Mouse (Mus musculus) hindbrain, embryonic 12.5 days (tissue): ENCODE results near the gene Sesn3. TPM values are rescaled to one million over a fixed set of nuclear protein-coding genes. Genes with fewer than 3 reads are reported as not detected.

ENCODE experiments used
- ATAC-seq: fragments of 200-750 bp; cut with Nextera tagmentation; 2 replicates; pipeline ENCODE4 v1.8.0; 2017; ENCODE audit warnings: moderate TSS enrichment; ENCODE audit not compliant: low FRiP score
- H3K27ac ChIP-seq: fragments of 300-500 bp; sonication (generic); 2 replicates; pipeline ENCODE4 v1.5.1; 2016; ENCODE audit warnings: mild to moderate bottlenecking
- H3K27me3 ChIP-seq: fragments of 300-500 bp; sonication (generic); 2 replicates; pipeline ENCODE4 v1.6.1; 2016; ENCODE audit warnings: mild to moderate bottlenecking
- H3K36me3 ChIP-seq: fragments of 300-500 bp; sonication (generic); 2 replicates; pipeline ENCODE4 v1.6.1; 2016; ENCODE audit warnings: mild to moderate bottlenecking
- H3K4me1 ChIP-seq: fragments of 300-500 bp; sonication (generic); 2 replicates; pipeline ENCODE4 v1.6.1; 2016
- H3K4me2 ChIP-seq: fragments of 300-500 bp; sonication (generic); replicated peaks from 2 replicates; pipeline ENCODE4 v1.6.1; 2016; ENCODE audit warnings: mild to moderate bottlenecking
- H3K4me3 ChIP-seq: fragments of 300-500 bp; sonication (generic); 2 replicates; pipeline ENCODE4 v1.5.1; 2016; ENCODE audit warnings: mild to moderate bottlenecking
- H3K9ac ChIP-seq: fragments of 300-500 bp; sonication (generic); 2 replicates; pipeline ENCODE4 v1.6.1; 2016; ENCODE audit warnings: mild to moderate bottlenecking, moderate library complexity
- H3K9me3 ChIP-seq: fragments of 300-500 bp; sonication (generic); replicated peaks from 2 replicates; pipeline ENCODE4 v1.6.1; 2016; ENCODE audit warnings: mild to moderate bottlenecking
- WGBS: fragments of 180-500 bp; shearing (Covaris S2); methylation state at CpG from one replicate; pipeline ENCODE4 v1.1.7; 2016; 5-methylcytosine and 5-hydroxymethylcytosine counted together
- polyA plus RNA-seq: library from polyadenylated mRNA; unstranded; fragments of >200 nt; fragmentation: Nextera tagmentation; extraction: Ambion mirVana; gene quantifications from 2 replicates; pipeline ENCODE4 v1.2.1, GENCODE M21; 2016

Sesn3 gene
- polyA plus RNA-seq, 1 experiment from 2014 or later = 25.7 TPM

DNA sequence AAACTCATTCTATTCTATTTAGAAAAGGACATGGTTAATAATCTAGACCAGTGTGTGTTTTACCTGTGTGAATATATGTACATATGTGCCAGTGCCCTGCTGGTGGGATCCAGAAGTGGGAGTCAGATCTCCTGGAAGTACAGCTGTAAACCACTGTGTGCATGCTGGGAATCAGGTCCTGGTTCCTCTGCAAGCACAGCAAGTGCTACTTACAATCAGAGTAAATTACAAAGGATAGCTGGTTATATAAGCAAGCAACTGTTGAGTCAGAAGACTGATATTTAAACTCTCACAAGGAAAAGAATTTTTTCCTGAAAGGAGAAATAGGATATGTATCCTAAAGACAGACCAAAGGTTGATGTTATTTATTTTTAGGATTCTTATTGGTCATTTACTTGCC is 13.6 kb downstream of the Sesn3 start:
- ATAC-seq = no peak
- Histone ChIP-seq H3K4me1 (0 out of 2 replicates have a peak, but pooled peaks cover 4% of the 10 kb centered on the region), H3K36me3 (no peaks in the 10 kb centered on the region), H3K27ac (no peak overlapping the region), H3K4me3 (no peak overlapping the region), H3K4me2 (no peak overlapping the region), H3K9ac (no peak overlapping the region), H3K27me3 (no peaks in the 10 kb centered on the region), H3K9me3 (no peaks in the 10 kb centered on the region)

DNA sequence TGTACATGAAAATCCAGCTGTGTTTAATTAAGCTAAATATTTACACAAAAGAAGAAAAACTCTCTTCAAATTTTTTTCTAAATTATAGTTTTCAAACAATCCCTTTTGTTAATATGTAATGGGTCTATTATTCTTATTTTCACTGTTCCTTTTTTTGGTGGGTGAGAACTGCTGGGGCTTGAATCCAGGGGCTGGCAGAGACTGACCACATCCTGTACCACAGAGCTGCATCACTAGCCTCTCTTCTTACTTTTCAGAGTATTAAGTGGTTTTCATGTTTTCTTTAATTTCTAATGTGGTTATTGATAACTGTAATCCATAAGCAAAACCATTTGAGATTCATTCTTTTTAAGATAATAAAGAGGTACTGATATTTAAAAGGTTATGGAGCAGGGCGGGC is 19.0 kb downstream of the Sesn3 start:
- H3K4me2 ChIP-seq = no peak overlapping the region
- no peak overlapping the region for H3K4me3 ChIP-seq
- H3K27me3 ChIP-seq = no peaks in the 10 kb centered on the region
- H3K9me3 ChIP-seq = no peaks in the 10 kb centered on the region
- ATAC-seq = no peak
- no peaks in the 10 kb centered on the region for H3K36me3 ChIP-seq
- no peak overlapping the region for H3K9ac ChIP-seq
- 0 out of 2 replicates have a peak, but pooled peaks cover under 1% of the 10 kb centered on the region for H3K4me1 ChIP-seq
- 100% methylated on average over 1 of the region's 1 CpGs for WGBS
- no peak overlapping the region for H3K27ac ChIP-seq

DNA sequence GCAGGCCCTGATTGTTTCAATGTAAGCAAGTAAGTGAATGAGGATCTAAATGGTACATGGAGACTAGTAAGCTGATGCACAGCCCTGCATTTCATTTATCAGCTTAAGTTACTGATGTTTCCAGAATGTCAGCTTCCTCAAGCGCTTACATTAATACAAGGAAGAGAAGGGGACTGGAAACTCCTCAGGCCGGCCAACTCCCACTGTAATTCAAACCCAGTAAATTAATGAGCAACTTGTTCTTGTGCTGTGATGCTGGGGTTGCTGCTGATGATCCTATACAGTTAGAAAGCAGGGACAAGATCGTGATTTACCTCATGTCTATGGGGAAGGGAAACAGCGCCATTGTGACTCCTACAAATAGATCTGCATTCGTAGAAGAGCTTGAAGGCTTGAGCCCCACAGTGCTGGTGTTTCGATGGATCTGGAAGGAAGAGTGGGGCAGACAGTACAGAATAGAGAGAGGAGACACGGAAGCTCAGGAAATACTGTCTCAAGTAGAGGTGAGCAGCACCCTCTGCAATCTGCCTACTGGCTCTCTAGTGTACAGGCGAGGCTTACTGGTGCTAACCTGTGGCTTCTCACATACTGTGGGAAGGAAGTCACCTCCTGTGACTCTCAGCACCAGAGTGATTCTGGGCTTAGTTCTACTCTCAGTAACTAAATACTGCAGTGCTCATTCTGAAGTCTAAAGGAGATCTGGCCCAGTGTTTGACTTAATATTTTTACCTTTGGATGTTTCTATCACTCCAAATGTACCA is 21.0 kb downstream of the Sesn3 start:
- 95% methylated on average over 8 of the region's 8 CpGs for WGBS
- H3K9ac ChIP-seq = no peak overlapping the region
- no peak for ATAC-seq
- 0 out of 2 replicates have a peak, but pooled peaks cover 3% of the 10 kb centered on the region for H3K4me1 ChIP-seq
- H3K9me3 ChIP-seq = no peaks in the 10 kb centered on the region
- H3K27ac ChIP-seq = no peak overlapping the region
- H3K27me3 ChIP-seq = no peaks in the 10 kb centered on the region
- H3K4me3 ChIP-seq = no peak overlapping the region
- H3K36me3 ChIP-seq = no peaks in the 10 kb centered on the region
- no peak overlapping the region for H3K4me2 ChIP-seq

DNA sequence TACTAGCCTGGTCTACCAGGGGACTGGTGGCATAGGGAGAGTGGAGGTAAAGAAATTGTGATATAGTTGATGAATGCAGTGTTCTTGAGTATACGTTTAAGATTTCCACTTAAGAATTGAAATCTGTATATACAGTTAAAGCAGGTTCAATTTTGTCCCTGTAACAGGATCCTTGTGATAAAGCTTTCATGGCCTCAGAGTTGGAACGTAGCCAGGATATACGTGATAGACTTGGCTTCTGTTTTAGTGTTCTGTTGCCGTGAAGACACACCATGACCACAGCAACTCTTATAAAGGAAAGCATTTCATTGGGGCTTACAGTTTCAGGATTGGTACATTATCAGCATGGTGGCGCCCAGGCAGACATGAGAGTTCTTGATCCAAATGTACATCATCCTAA is 22.3 kb downstream of the Sesn3 start:
- Histone ChIP-seq H3K36me3 (no peaks in the 10 kb centered on the region), H3K9ac (no peak overlapping the region), H3K4me2 (no peak overlapping the region), H3K9me3 (no peaks in the 10 kb centered on the region), H3K4me1 (0 out of 2 replicates have a peak, but pooled peaks cover 3% of the 10 kb centered on the region), H3K27ac (no peak overlapping the region), H3K27me3 (no peaks in the 10 kb centered on the region), H3K4me3 (no peak overlapping the region)
- no peak for ATAC-seq
- WGBS = 92% methylated on average over 5 of the region's 5 CpGs

DNA sequence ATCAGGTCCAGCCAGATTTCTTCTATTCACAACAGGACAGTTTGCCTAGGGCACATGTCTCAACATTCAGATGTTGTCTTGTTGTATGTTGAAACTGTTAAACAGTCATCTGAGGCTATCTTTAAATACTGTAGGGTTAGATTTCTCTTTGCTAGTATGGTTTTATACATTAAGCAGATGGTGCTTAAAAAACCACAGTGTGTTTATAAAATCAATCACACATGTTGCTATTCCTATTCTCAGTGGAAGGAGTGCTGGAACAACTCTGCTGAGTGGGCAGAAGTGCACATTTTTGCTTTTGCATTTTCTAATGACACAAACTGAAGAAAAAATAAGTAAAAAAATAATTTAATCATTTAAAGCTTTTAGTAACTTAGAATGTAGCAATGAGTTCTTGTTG is 25.0 kb downstream of the Sesn3 start:
- Histone ChIP-seq H3K9ac (no peak overlapping the region), H3K27me3 (no peaks in the 10 kb centered on the region), H3K27ac (no peak overlapping the region), H3K4me3 (no peak overlapping the region), H3K9me3 (no peaks in the 10 kb centered on the region), H3K4me1 (peaks cover 6% of the 10 kb centered on the region; the same call in 1 of the 2 replicates), H3K4me2 (no peak overlapping the region), H3K36me3 (no peaks in the 10 kb centered on the region)
- ATAC-seq = no peak

DNA sequence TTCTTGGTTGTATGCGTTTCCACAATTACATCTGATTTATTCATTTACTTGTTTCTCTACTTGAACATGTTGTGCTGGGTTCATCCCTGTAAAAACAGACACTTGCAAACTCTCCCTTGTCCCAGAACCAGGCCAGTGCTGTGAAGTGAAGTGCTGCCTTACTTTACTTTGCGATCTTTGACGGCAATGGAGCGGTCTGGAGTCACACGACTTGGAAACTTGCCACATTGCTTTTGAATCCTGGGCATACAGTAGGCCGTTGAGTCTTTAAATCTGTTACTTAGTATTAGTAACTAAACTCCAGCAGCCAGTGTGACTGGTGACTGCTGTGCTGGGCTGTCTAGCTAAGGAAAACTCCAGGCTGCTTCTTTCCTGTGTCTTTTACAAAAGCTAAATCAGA is 25.9 kb downstream of the Sesn3 start:
- Histone ChIP-seq H3K9ac (no peak overlapping the region), H3K9me3 (no peaks in the 10 kb centered on the region), H3K27me3 (no peaks in the 10 kb centered on the region), H3K4me2 (no peak overlapping the region), H3K4me1 (peaks cover 9% of the 10 kb centered on the region; the same call in 1 of the 2 replicates), H3K36me3 (no peaks in the 10 kb centered on the region), H3K4me3 (no peak overlapping the region), H3K27ac (no peak overlapping the region)
- WGBS = 85% methylated on average over 6 of the region's 6 CpGs
- ATAC-seq = no peak

DNA sequence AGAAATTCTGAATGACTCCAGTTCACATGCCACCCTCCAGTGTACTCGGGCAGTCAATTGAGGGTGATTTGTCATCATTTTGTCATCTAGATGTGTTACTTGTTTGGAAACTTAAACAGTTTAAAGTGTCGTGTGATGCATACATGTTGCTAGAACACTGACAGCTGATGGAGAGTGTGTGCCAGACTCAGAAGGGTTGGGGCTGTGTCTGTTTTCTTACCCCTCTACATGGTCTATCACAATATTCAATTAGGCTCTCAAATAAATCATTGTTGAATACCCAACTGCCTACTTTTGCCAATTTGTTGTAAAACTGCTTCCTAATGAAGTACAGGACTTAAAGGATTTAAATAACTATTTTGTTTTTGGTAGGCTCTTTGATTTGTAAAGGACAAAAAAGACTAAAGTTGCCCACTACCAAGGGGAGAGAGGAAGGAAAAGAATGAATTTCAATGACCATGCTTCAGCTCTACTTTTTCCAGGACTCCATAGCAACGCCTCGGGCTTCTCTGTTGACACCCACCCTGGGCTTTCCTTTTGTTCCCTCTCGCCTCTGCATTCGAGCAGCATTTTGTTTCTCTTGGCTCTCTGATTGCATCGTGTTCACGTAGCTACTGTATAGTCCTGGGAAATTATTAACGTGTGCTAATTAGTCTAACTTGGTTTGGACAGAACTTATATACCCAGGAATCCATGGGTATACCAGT is 29.5 kb downstream of the Sesn3 start:
- peaks cover 11% of the 10 kb centered on the region; the same call in 1 of the 2 replicates for H3K36me3 ChIP-seq
- no peak overlapping the region for H3K9ac ChIP-seq
- no peak overlapping the region for H3K4me3 ChIP-seq
- H3K9me3 ChIP-seq = no peaks in the 10 kb centered on the region
- H3K4me1 ChIP-seq = peaks cover 6% of the 10 kb centered on the region; the same call in 1 of the 2 replicates
- no peaks in the 10 kb centered on the region for H3K27me3 ChIP-seq
- no peak overlapping the region for H3K4me2 ChIP-seq
- 32% methylated on average over 9 of the region's 9 CpGs for WGBS
- H3K27ac ChIP-seq = no peak overlapping the region
- ATAC-seq = peak; percentile 82

DNA sequence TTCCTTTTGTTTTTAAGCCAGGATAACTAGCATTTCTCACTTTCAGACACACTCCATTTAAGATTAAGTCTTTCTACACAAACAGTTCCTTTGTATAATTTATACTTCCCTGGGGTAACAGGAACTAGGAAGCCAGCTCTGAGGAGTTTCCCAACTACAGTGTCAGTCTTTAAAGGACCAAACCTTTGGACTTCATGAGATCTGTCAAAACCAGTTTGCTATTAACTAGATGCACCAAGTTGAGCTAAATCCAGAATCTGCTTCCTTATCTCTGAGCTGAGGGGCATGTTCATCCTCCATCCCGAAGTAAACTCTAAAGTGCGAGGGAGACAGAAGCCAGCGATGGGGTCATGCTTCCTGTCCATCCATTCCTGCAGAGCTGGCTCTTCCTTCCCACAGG is 32.5 kb downstream of the Sesn3 start:
- WGBS = 91% methylated on average over 3 of the region's 3 CpGs
- Histone ChIP-seq H3K9ac (no peak overlapping the region), H3K4me3 (no peak overlapping the region), H3K4me2 (no peak overlapping the region), H3K27me3 (no peaks in the 10 kb centered on the region), H3K27ac (no peak overlapping the region), H3K4me1 (peaks cover 6% of the 10 kb centered on the region; the same call in 1 of the 2 replicates), H3K36me3 (peaks cover 20% of the 10 kb centered on the region), H3K9me3 (no peaks in the 10 kb centered on the region)
- no peak for ATAC-seq

DNA sequence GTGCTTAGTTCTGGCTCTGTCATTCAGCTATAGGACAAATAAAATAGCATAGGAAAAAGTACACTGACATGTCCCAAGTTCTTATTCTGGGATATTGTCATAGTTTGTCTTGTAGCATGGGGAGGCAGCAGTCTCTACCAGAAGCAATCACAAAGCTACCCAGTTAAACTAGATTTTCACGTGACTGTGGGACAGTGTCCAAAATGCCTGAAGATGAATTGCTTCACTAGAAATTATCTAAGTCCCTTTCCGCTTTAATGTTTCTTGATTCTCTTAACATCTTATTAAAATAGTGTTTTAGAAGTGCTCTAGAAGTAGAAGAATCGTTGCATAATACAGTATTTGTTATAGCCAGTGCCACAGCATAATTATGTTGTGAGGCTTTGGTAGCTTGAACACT is 39.1 kb downstream of the Sesn3 start:
- WGBS = 90% methylated on average over 3 of the region's 3 CpGs
- no peaks in the 10 kb centered on the region for H3K4me1 ChIP-seq
- no peak overlapping the region for H3K4me3 ChIP-seq
- H3K36me3 ChIP-seq = peaks cover 38% of the 10 kb centered on the region
- ATAC-seq = no peak
- H3K4me2 ChIP-seq = no peak overlapping the region
- H3K27me3 ChIP-seq = no peaks in the 10 kb centered on the region
- H3K9me3 ChIP-seq = no peaks in the 10 kb centered on the region
- no peak overlapping the region for H3K9ac ChIP-seq
- H3K27ac ChIP-seq = no peak overlapping the region

DNA sequence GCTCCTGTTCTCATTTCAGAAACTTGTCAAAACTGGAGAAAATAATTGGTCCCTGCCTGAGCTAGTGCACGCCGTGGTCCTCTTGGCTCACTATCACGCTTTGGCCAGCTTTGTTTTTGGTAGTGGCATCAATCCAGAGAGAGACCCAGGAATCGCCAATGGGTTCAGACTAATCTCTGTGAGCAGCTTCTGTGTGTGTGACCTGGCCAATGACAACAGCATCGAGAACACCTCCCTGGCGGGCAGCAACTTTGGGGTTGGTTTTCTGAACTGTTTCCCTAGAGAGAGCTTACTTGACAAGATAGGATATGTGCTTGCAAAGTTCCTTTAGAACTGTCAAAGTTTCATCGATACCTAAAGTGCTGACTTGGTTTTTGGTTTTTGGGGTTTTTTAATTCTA is 39.6 kb downstream of the Sesn3 start:
- no peak for ATAC-seq
- 91% methylated on average over 7 of the region's 7 CpGs for WGBS
- Histone ChIP-seq H3K9me3 (no peaks in the 10 kb centered on the region), H3K4me1 (no peaks in the 10 kb centered on the region), H3K27me3 (no peaks in the 10 kb centered on the region), H3K4me3 (no peak overlapping the region), H3K36me3 (peaks cover 42% of the 10 kb centered on the region), H3K4me2 (no peak overlapping the region), H3K9ac (no peak overlapping the region), H3K27ac (no peak overlapping the region)

DNA sequence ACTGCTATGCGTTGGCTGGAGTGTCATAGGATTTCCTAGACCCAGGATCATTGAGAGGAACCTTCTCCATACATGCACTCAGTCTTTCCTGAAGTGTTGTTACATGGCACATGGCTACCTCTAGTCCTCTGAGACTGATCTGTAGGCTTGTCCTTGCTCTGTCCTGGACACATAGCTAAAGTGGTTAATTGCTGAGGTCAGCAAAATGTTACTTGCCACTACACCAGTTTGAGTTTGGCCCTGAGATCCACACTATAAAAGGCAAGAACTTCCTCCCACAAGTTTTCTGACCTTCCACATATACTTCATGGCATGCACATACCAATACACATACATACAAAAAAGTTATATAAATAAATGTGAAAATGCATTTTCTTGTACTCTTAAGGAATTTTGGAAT is 41.8 kb downstream of the Sesn3 start:
- WGBS = 100% methylated on average over 1 of the region's 1 CpGs
- Histone ChIP-seq H3K27me3 (no peaks in the 10 kb centered on the region), H3K4me2 (no peak overlapping the region), H3K36me3 (peaks cover 47% of the 10 kb centered on the region), H3K4me3 (no peak overlapping the region), H3K27ac (no peak overlapping the region), H3K9ac (no peak overlapping the region), H3K9me3 (no peaks in the 10 kb centered on the region), H3K4me1 (no peaks in the 10 kb centered on the region)
- no peak for ATAC-seq

DNA sequence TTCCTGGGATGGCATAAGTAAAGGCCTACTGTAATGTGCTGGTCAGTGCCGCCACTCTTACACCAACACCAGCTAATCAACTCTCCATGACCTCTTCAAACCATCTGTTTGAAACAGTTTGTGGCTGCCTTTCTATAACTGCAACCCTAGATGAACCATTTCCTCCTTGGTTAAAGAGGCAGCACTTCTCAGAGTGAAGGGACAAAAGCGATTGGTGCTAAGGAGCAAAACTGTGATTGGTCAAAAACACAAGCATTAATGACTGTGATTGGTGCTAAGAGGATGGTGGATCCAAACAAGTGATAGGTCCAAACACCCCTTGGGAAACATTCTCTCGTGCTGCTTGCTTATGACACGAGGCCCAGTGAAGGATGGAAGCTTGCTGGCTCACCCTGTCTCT is 61.0 kb downstream of the Sesn3 start:
- H3K4me3 ChIP-seq = no peak overlapping the region
- H3K9me3 ChIP-seq = no peaks in the 10 kb centered on the region
- H3K4me2 ChIP-seq = no peak overlapping the region
- H3K36me3 ChIP-seq = peaks cover 4% of the 10 kb centered on the region; the same call in 1 of the 2 replicates
- WGBS = 76% methylated on average over 4 of the region's 4 CpGs
- no peak overlapping the region for H3K27ac ChIP-seq
- no peak overlapping the region for H3K9ac ChIP-seq
- no peaks in the 10 kb centered on the region for H3K4me1 ChIP-seq
- no peak for ATAC-seq
- no peaks in the 10 kb centered on the region for H3K27me3 ChIP-seq

DNA sequence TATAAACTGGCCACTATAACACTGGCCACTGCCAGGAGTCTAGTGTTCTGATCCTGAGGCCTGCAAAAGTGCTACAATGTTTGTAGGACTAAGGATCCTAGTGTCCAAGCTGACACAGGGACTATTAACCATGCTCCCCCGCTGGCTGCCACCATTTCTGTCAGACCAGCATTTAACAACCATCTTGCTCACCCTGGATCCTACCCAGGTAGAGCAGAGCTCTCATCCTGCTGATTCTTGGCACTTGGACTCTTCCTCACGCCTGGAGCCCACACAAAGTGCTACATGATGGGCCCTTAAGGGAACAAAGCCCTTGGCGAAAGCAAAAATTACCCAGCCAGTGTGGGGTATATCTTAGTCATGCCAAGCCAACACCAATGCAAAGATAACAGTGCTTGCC is 62.0 kb downstream of the Sesn3 start:
- H3K4me3 ChIP-seq = no peak overlapping the region
- no peaks in the 10 kb centered on the region for H3K27me3 ChIP-seq
- no peaks in the 10 kb centered on the region for H3K9me3 ChIP-seq
- no peak overlapping the region for H3K9ac ChIP-seq
- no peak overlapping the region for H3K4me2 ChIP-seq
- H3K36me3 ChIP-seq = no peaks in the 10 kb centered on the region
- WGBS = 92% methylated on average over 3 of the region's 3 CpGs
- ATAC-seq = no peak
- no peaks in the 10 kb centered on the region for H3K4me1 ChIP-seq
- no peak overlapping the region for H3K27ac ChIP-seq
